Mouse (Mus musculus): ENCODE measurements at regions not wholly inside any gene's neighbourhood (a gene's known extent, or its start where the extent isn't known, plus 50 kb on each side); places are given as distances from the start of the nearest gene placed in this dataset.
A peak's percentile ranks its signal among the peaks of the same experiment; 100 is the strongest.

- no peak for ATAC-seq
These were observed 96.0 kb downstream of the Epdr1 start for GRCm38 (mm10) chr13:19523686-19524085.

GRCm38 (mm10) chr13:19517938-19518777 lies 101.6 kb downstream of the Epdr1 start:
- no peak for ATAC-seq

- ATAC-seq: no peak
These were observed 104.7 kb downstream of the Epdr1 start for GRCm38 (mm10) chr13:19514844-19515555.

- no peak for ATAC-seq
These were observed 110.9 kb upstream of the Stard3nl start for GRCm38 (mm10) chr13:19506543-19506942.

- no peak for ATAC-seq
These were observed 108.6 kb upstream of the Stard3nl start for GRCm38 (mm10) chr13:19504241-19504640.

GRCm38 (mm10) chr13:19482198-19482597 lies 86.6 kb upstream of the Stard3nl start:
- no peak for ATAC-seq

GRCm38 (mm10) chr13:19474041-19474440 lies 78.4 kb upstream of the Stard3nl start:
- ATAC-seq: peak; percentile 89

GRCm38 (mm10) chr13:19470729-19471128 lies 75.1 kb upstream of the Stard3nl start:
- ATAC-seq: no peak

GRCm38 (mm10) chr13:19466722-19467384 lies 71.3 kb upstream of the Stard3nl start:
- ATAC-seq: no peak

- no peak for ATAC-seq
These were observed 67.4 kb upstream of the Stard3nl start for GRCm38 (mm10) chr13:19462966-19463365.

GRCm38 (mm10) chr13:19449387-19449786 lies 53.8 kb upstream of the Stard3nl start:
- no peak for ATAC-seq
